Comparison of ENCODE assay signal across 18 mouse cellular contexts in the genomic region with DNA sequence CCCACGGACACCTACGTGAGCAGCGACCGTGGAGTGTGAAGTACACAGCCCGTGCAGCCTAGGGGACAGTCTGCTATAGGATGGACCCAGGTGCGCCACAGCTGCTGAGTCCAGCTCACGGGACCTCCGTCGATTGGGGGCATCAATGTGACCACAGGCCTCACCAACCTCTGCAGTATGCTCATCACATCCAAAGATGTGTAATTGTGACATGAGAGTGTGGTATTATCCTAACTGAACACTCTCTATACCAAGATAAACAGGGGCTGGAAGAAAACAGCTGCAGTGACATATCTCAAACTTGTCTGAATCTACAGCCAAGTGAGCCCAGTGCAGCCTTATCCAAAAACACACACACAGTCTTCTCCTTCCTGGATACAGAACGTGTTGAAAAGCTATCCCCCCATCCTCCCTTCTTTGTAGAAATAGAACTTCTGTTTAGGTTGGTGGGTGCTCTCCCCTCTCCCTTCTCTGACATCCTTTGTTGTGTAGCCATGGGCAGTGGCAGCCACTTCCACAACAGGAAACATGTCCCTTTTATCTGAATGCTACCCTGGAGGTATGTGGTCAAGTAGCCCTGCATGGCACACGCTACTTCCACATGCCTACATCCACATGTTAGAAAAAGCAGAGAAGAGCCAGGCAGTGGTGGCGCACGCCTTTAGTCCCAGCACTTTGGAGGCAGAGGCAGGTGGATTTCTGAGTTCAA. TPM values are rescaled to one million over a fixed set of nuclear protein-coding genes. Genes with fewer than 3 reads are reported as not detected.
DNase-seq lines count a peak whose midpoint lies in the region; ATAC-seq and TF ChIP-seq lines count a peak whose summit lies in the region.
"Had no signal": no experiment of that assay in that cellular context is flagged by ENCODE, and none has a peak within 500 bp of the region (broad histone marks: within the 10 kb centered on the region; RNA-seq: fewer than 3 reads in every experiment).

No protein-coding gene starts in this region.

- H3K79me2 ChIP-seq in heart, adult 2 months (replicated peaks; ENCODE audit: control insufficient read depth, insufficient read depth, low read length): no peaks in the 10 kb centered on the region

- TF ChIP-seq EP300 in heart, adult 2 months (IDR thresholded peaks at IDR 0.05; ENCODE audit: insufficient read depth, low read depth, low read length): no peak
- no peak for TF ChIP-seq EP300 in lung, postnatal 0 days (IDR thresholded peaks at IDR 0.05)

- peaks cover 7% of the 10 kb centered on the region for H3K27me3 ChIP-seq in heart, embryonic 10.5 days (ENCODE audit: insufficient read depth, poor library complexity, severe bottlenecking)
- no peaks in the 10 kb centered on the region for H3K27me3 ChIP-seq in heart, adult 2 months (ENCODE audit: control insufficient read depth, insufficient read depth, low read length)
- no peaks in the 10 kb centered on the region for H3K27me3 ChIP-seq in lung, postnatal 0 days (replicated peaks; ENCODE audit: insufficient read depth, low read length)
- H3K27me3 ChIP-seq in liver, embryonic 15.5 days: no peaks in the 10 kb centered on the region
- no peaks in the 10 kb centered on the region for H3K27me3 ChIP-seq in kidney, embryonic 16.5 days (ENCODE audit: insufficient read depth, low read length)
- H3K27me3 ChIP-seq: embryonic facial prominence, embryonic 12.5 days had no signal

- no peak overlapping the region for H3K4me3 ChIP-seq in heart, embryonic 10.5 days
- no peak overlapping the region for H3K4me3 ChIP-seq in heart, adult 2 months
- H3K4me3 ChIP-seq in lung, postnatal 0 days (ENCODE audit: low read depth, low read length): no peak overlapping the region
- no peak overlapping the region; the same call in 1 of the 2 replicates for H3K4me3 ChIP-seq in liver, embryonic 15.5 days (replicated peaks)
- no peak overlapping the region for H3K4me3 ChIP-seq in kidney, embryonic 16.5 days (ENCODE audit: low read length)
- H3K4me3 ChIP-seq: embryonic facial prominence, embryonic 12.5 days; limb, embryonic 10.5 days had no signal

- WGBS in heart, embryonic 10.5 days: 74% methylated on average over 13 of the region's 13 CpGs
- WGBS in heart, adult 2 months: 73% methylated on average over 13 of the region's 13 CpGs
- WGBS in lung, postnatal 0 days: 78% methylated on average over 13 of the region's 13 CpGs
- WGBS in liver, embryonic 15.5 days (ENCODE audit: insufficient replicate concordance): 21% methylated on average over 13 of the region's 13 CpGs
- 85% methylated on average over 13 of the region's 13 CpGs for WGBS in kidney, embryonic 16.5 days

- TF ChIP-seq CTCF in heart, adult 2 months (IDR thresholded peaks at IDR 0.05): no peak
- no peak for TF ChIP-seq CTCF in lung, postnatal 0 days (IDR thresholded peaks at IDR 0.05)

- intact Hi-C loops in heart, adult 2 months (cut with DNase I): no loop called here

- TF ChIP-seq POLR2A in heart, adult 2 months (IDR thresholded peaks at IDR 0.05; ENCODE audit: insufficient read depth, low read depth, low read length): no peak

- H3K9me3 ChIP-seq in heart, embryonic 10.5 days: no peaks in the 10 kb centered on the region
- H3K9me3 ChIP-seq in lung, postnatal 0 days (ENCODE audit: low read length): no peaks in the 10 kb centered on the region
- H3K9me3 ChIP-seq in liver, embryonic 15.5 days (replicated peaks): no peaks in the 10 kb centered on the region
- no peaks in the 10 kb centered on the region for H3K9me3 ChIP-seq in kidney, embryonic 16.5 days (ENCODE audit: low read length)
- H3K9me3 ChIP-seq: embryonic facial prominence, embryonic 12.5 days; limb, embryonic 10.5 days had no signal

- H3K4me2 ChIP-seq in lung, postnatal 0 days (replicated peaks; ENCODE audit: low read depth, low read length): no peak overlapping the region
- H3K4me2 ChIP-seq in liver, embryonic 15.5 days: peak overlapping the region; percentile 45
- H3K4me2 ChIP-seq in kidney, embryonic 16.5 days (replicated peaks; ENCODE audit: low read depth, low read length): no peak overlapping the region
- H3K4me2 ChIP-seq: embryonic facial prominence, embryonic 12.5 days; hindbrain, embryonic 14.5 days had no signal

- 0 out of 2 replicates have a peak overlapping the region, but pooled peaks have one; percentile 30 for H3K27ac ChIP-seq in heart, embryonic 10.5 days
- H3K27ac ChIP-seq in heart, adult 2 months: no peak overlapping the region
- no peak overlapping the region for H3K27ac ChIP-seq in lung, postnatal 0 days (ENCODE audit: low read length)
- peak overlapping the region; percentile 74 for H3K27ac ChIP-seq in liver, embryonic 15.5 days (replicated peaks)
- no peak overlapping the region for H3K27ac ChIP-seq in kidney, embryonic 16.5 days (ENCODE audit: low read length)
- H3K27ac ChIP-seq: embryonic facial prominence, embryonic 12.5 days; hindbrain, embryonic 14.5 days; limb, embryonic 10.5 days had no signal

- ATAC-seq in lung, postnatal 0 days: peak; percentile 35
- ATAC-seq in liver, embryonic 15.5 days (ENCODE audit: insufficient read depth): peak; percentile 83
- peak; percentile 38; the same call in 1 of the 2 replicates for ATAC-seq in monocyte, adult 5-6 weeks (replicated peaks; ENCODE audit: insufficient number of reproducible peaks, low FRiP score, low TSS enrichment, poor library complexity, severe bottlenecking)
- no peak for ATAC-seq in kidney, embryonic 16.5 days (ENCODE audit: low FRiP score, low TSS enrichment)
- ATAC-seq: forebrain, postnatal 0 days had no signal

- H3K4me1 ChIP-seq in heart, embryonic 10.5 days: peaks cover 22% of the 10 kb centered on the region
- H3K4me1 ChIP-seq in heart, adult 2 months (ENCODE audit: control insufficient read depth, insufficient read depth, low read length): no peaks in the 10 kb centered on the region
- no peaks in the 10 kb centered on the region for H3K4me1 ChIP-seq in lung, postnatal 0 days (ENCODE audit: insufficient read depth, low read depth, low read length)
- H3K4me1 ChIP-seq in liver, embryonic 15.5 days (replicated peaks): peaks cover 50% of the 10 kb centered on the region
- H3K4me1 ChIP-seq in kidney, embryonic 16.5 days (ENCODE audit: insufficient read depth, low read length): peaks cover 7% of the 10 kb centered on the region; the same call in 1 of the 2 replicates

- no peak for DNase-seq in heart, embryonic 10.5 days (ENCODE audit: low spot score)
- no peak for DNase-seq in heart, adult 2 months
- no peak for DNase-seq in lung, postnatal 0 days (ENCODE audit: low spot score)
- no peak for DNase-seq in lung, postnatal 10 days
- DNase-seq in cerebellum, adult 9-11 months: no peak
- DNase-seq: cerebellum, adult 9-10 months; forebrain, postnatal 0 days; heart, postnatal 14 days; kidney, adult 9 months; lung, adult 18-20 months; retina, postnatal 1 day; right cerebral cortex, postnatal 4 days had no signal

- H3K9ac ChIP-seq in heart, adult 2 months (ENCODE audit: low read depth, low read length): no peak overlapping the region
- no peak overlapping the region for H3K9ac ChIP-seq in lung, postnatal 0 days (replicated peaks; ENCODE audit: low read depth)
- no peak overlapping the region for H3K9ac ChIP-seq in liver, embryonic 15.5 days
- H3K9ac ChIP-seq in kidney, embryonic 16.5 days (replicated peaks; ENCODE audit: low read length): no peak overlapping the region
- H3K9ac ChIP-seq: embryonic facial prominence, embryonic 12.5 days; forebrain, postnatal 0 days; hindbrain, embryonic 14.5 days had no signal

- no peaks in the 10 kb centered on the region for H3K36me3 ChIP-seq in heart, embryonic 10.5 days
- no peaks in the 10 kb centered on the region for H3K36me3 ChIP-seq in heart, adult 2 months (ENCODE audit: control insufficient read depth, insufficient read depth, low read length)
- no peaks in the 10 kb centered on the region for H3K36me3 ChIP-seq in lung, postnatal 0 days (ENCODE audit: insufficient read depth, low read length)
- H3K36me3 ChIP-seq in liver, embryonic 15.5 days (replicated peaks): no peaks in the 10 kb centered on the region
- no peaks in the 10 kb centered on the region for H3K36me3 ChIP-seq in kidney, embryonic 16.5 days (ENCODE audit: insufficient read depth, low read length)
- H3K36me3 ChIP-seq: embryonic facial prominence, embryonic 12.5 days; limb, embryonic 10.5 days had no signal

RNA-seq across cellular contexts. Expression of gene Ston2, which starts 30.2 kb away (rescaled TPM):
- 4.8 and 8.6 TPM in 2 replicates for polyA plus RNA-seq in heart, embryonic 10.5 days (2016; fragmentation: Nextera tagmentation; extraction: Ambion mirVana)
- total RNA-seq in heart, adult 2 months (2021): 1 to 10 TPM; 3.6 to 4.1 TPM
- 4.7 and 6.7 TPM in 2 replicates for polyA plus RNA-seq in heart, adult 2 months (2012; rRNA removed)
- 6.2 and 6.8 TPM in 2 replicates for polyA plus RNA-seq in lung, postnatal 0 days (2015; fragmentation: Nextera tagmentation; extraction: Ambion mirVana)
- polyA plus RNA-seq in liver, embryonic 15.5 days (2015; fragmentation: Nextera tagmentation; extraction: Ambion mirVana): 13.6 and 14.5 TPM in 2 replicates
- 8.6 to 25.7 TPM (median 13.4 TPM) in 3 replicates for total RNA-seq in monocyte, adult 5-6 weeks (2017)
- polyA plus RNA-seq in kidney, embryonic 16.5 days (2015; fragmentation: Nextera tagmentation; extraction: Ambion mirVana): 11.0 TPM in 2 replicates

Comparison
In these comparisons a context has a peak if more than half of its experiments do, and no peak if none do; other contexts are left out.
1. H3K27ac ChIP-seq: peak in heart, embryonic 10.5 days (single experiment) and liver, embryonic 15.5 days (single experiment); none in heart, adult 2 months (single experiment), lung, postnatal 0 days (single experiment) and kidney, embryonic 16.5 days (single experiment).